Mouse (Mus musculus) kidney, postnatal 14 days (tissue): ENCODE data around the gene Mroh8.
"Not testable (repeated sequence)": the region's sequence is repeated elsewhere in the genome, so short reads cannot be mapped to it uniquely, and the experiment has no call there.

Experiments
- DNase-seq: peaks from one replicate; pipeline ENCODE4 v3.0.0; 2022; ENCODE audit warnings: mixed read lengths

The Mroh8 gene

GRCm38 (mm10) chr2:157187223-157187622, 92.1 kb downstream of the Mroh8 start:
- DNase-seq: no peak

DNA sequence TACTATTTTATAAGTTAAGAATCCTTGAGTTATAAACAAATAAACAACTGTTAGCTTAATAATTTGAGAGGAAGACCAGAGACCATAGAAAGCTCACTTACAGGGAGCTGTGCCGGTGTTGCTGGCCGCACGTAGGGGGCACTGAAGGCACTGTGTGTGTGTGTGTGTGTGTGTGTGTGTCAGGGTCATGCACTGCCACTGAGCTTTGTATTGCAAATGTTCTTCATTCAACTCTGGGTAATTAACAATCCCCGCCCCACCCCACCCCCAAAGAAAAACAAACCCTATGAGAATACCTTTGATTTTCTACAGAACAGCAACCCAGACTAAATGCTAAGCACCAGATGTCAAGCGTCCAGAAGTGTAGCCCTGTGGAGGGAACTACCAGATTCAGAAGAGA, 92.8 kb downstream of the Mroh8 start:
- DNase-seq: no peak

DNA sequence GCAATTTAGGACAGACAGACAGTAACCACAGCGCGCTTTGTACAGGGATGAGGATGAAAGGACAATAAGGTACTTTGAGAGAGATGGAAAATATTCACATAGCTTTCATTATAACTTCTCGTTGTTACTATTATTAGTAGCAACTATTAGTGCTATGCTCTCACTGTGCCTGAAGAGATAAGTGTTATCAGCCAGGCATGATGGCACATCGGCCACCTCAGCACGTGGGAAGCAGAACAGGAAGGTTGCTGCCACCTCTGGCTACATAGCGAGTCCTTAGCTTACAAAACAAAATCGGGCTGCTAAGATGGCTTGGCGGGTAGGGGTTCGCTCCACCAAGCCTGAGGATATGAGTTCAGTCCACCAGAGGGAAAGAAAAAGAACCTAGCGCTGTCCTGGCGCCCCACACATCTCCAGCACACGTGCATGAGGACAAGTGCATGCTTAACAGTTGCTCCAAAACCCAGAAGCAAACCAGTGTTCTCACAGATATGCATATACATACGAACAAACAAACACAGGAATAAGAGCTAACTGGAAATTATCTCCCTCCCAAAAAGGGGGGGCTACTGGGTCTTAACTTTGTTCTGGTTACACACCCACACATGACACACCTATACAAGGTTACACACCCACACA, 94.2 kb downstream of the Mroh8 start:
- no peak for DNase-seq

DNA sequence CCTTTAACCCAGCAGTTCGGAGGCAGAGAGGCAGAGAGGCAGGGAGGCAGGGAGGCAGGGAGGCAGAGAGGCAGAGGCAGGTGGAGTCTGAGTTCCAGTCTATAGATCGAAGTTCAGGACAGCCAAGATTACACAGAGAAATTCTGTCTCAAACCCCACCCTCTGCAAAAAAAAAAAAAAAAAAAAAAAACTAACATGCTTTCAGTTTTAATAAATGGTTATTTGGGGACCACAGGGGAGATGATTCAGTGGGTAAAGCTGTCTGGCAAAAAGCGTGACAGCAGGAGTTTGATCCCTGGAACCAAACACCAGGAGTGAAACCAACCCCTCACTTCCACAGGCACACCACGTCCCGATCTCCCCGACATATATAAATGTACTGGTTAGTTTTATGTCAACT, 101.2 kb downstream of the Mroh8 start:
- DNase-seq: no peak

GRCm38 (mm10) chr2:157176248-157176647, 103.1 kb downstream of the Mroh8 start:
- no peak for DNase-seq

DNA sequence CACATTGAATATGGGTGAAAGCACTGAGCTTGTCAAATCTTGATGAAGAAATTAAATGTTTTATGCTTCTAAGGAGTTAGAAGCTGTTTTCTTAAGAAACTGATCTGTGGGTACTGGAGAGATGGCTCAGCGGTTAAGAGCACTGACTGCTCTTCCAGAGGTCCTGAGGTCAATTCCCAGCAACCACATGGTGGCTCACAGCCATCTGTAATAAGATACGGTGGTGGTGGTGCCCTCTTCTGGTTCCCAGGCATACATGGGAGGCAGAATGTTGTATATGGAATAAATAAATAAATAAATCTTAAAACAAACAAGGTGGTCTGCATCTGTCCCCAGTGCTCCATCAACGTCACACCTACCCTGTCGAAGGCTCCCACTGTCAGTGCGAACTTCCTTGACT, 104.9 kb downstream of the Mroh8 start:
- DNase-seq: no peak

- no peak for DNase-seq
Observed at GRCm38 (mm10) chr2:157173555-157173954, 105.8 kb downstream of the Mroh8 start.

DNA sequence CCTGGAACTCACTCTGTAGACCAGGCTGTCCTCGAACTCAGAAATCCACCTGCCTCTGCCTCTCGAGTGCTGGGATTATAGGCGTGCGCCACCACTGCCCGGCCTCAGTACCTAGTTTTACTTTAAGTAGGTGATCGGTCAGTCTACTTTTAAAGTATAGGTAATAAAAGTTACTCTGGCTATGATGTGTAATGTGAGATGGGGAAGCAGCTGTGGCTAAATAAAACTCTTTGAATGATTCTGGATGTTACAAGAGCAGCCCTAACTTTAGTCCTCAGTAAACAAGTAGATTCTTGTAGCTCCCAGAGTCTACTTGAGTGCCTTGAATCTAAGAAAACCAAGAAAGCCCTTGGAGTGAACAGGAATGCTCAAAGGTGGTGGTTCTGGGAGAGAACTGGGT, 106.4 kb downstream of the Mroh8 start:
- DNase-seq: no peak

- no peak for DNase-seq
Observed at GRCm38 (mm10) chr2:157170626-157171025, 108.7 kb downstream of the Mroh8 start.

DNA sequence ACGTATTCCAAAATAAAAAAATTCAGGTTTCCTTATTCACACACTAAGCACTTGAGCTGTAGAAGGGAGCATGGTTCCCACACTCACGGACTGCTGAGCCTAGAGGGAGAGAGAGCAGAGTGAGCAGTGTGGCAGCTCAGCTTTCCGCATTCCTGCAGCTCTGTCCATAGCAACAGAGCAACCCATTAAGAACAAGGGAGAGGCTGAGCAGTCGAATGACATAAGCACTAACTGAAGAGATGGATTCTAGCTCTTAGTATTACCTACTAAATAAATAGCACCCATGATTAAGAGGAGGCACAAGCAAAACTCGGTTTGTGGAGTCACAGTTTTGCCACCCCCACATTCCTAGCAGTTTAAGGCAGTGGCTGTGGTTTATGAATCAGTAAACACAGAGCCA, 109.2 kb downstream of the Mroh8 start:
- DNase-seq: peak; percentile 12

GRCm38 (mm10) chr2:157166371-157167080, 112.8 kb downstream of the Mroh8 start:
- no peak for DNase-seq

- not testable (repeated sequence) for DNase-seq
Observed at GRCm38 (mm10) chr2:157165312-157166224, 113.8 kb downstream of the Mroh8 start.

- DNase-seq: no peak
Observed at GRCm38 (mm10) chr2:157164101-157164500, 115.2 kb downstream of the Mroh8 start.
